Mouse (Mus musculus) G1E (cell line): Measurements from ENCODE around the gene Akr1c12.

Source experiments
- CTCF ChIP-seq: IDR thresholded peaks from 2 replicates; pipeline ENCODE4 v1.5.1; 2012; ENCODE audit warnings: low read depth, low read length, inconsistent platforms, mixed read lengths
- GATA1 ChIP-seq: IDR thresholded peaks from 2 replicates; pipeline ENCODE4 v1.6.1; 2012; ENCODE audit warnings: borderline replicate concordance, low read length, inconsistent platforms, mixed read lengths
- GATA2 ChIP-seq: IDR thresholded peaks from 2 replicates; pipeline ENCODE4 v1.6.1; 2012; ENCODE audit warnings: low read depth, low read length, inconsistent platforms, borderline replicate concordance
- TAL1 ChIP-seq: conservative IDR thresholded peaks from 2 replicates; pipeline ENCODE4 v1.6.1; 2012; ENCODE audit warnings: low read depth, low read length, inconsistent platforms, mixed read lengths

DNA sequence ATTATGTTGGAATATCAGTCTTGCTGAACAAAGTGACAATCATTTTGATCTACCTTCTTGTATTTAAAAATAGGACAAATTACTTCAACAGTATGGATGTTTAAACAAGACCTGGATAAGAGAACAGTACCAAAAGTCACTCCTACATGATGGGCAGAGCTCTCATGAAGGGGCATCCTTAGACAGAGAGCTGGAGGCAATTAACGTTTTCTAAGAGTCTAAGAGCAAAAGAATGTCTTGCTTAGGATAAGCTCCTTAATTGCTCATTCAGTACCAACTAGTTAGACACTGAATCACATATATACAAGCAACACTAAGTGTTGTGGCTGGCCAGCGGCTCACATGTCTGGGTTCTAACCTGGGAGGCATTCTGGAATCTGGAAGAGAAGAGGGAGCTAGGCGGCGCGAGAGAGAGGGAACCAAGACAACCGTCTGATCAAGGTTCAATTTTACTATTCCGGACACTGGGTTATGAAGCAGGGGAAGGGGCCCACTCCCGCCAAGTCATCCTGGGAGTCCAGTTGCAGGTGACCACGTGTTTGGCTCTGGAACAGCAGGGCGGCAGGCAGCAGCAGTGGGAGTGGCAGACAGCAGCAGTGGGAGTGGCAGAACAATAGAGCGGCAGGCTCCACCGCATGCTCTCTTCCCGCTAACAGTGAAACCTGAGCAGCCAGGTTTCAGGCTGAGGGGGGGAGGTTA lies 34.2 kb downstream of the Akr1c12 start:
- TF ChIP-seq CTCF, result no peak
- TF ChIP-seq GATA1, result no peak
- no peak for TF ChIP-seq TAL1
- no peak for TF ChIP-seq GATA2
